Mouse (Mus musculus) cortical plate, adult 2 months (tissue): ENCODE measurements around the gene Gm11238.
"Not testable (repeated sequence)": the region's sequence is repeated elsewhere in the genome, so short reads cannot be mapped to it uniquely, and the experiment has no call there.

ENCODE experiments used
- CTCF ChIP-seq: fragments of 200-500 bp; IDR thresholded peaks from 2 replicates; pipeline ENCODE4 v1.5.1; 2011; ENCODE audit warnings: mild to moderate bottlenecking, control low read depth, low read length; ENCODE audit not compliant: insufficient read depth; ENCODE audit errors: extremely low read depth
- POLR2A ChIP-seq: fragments of 200-500 bp; IDR thresholded peaks from 2 replicates; pipeline ENCODE4 v1.6.1; 2011; ENCODE audit warnings: mild to moderate bottlenecking, low read length, control low read depth; ENCODE audit not compliant: insufficient read depth; ENCODE audit errors: extremely low read depth

GRCm38 (mm10) chr4:73607581-73607980 is at the start of gene Gm11238:
- TF ChIP-seq POLR2A, CTCF: not testable (repeated sequence)
